Mouse (Mus musculus) liver, postnatal 0 days (tissue): ENCODE measurements at regions not wholly inside any gene's neighbourhood (a gene's known extent, or its start where the extent isn't known, plus 50 kb on each side); places are given as distances from the start of the nearest gene placed in this dataset.

ENCODE experiments used
- CTCF ChIP-seq: sonication (generic); IDR thresholded peaks from 2 replicates; pipeline ENCODE4 v1.5.1; 2016; ENCODE audit warnings: antibody characterized with exemption, low read depth
- EP300 ChIP-seq: IDR thresholded peaks from 2 replicates; pipeline ENCODE4 v1.6.1; 2016; ENCODE audit warnings: antibody characterized with exemption, low read depth, mild to moderate bottlenecking

DNA sequence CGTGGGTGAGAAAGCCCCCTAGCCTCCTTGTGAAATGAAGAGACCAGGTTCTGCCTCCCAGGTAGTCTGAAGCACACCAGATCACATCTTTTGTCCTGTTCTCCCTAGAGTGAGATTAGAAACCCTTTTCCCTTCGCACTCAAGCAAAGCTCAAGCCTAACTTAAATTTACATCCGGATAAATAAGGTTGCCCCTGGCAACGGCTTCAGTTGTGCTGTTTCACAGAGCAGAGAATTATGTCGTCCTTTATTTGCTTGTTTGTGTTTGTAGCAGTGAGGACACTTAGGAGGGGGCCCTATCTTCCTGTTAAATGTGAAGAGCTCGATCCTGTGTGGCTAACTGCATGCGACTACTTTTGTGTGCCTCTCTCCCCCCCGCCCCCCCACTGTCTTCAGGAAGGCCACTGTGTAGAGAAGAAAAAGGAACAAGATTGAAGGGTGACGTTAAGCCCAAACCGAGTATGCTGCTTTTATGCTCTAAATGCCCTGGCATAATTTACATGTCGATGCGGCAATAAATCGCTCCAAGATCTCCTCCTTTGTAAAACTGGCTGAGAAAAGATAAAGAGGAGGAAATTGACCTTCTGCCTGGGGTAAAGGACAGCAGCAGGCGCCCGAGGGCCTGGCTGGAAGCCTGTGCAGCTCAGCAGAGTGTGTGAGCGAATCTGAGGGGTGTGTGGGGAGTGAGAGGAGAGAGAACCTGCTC, 439.9 kb downstream of the Prdm2 start:
- no peak for TF ChIP-seq CTCF
- TF ChIP-seq EP300, result no peak
